Mouse (Mus musculus) urinary bladder, postnatal 10 days (tissue): ENCODE data around the gene 2310022A10Rik.
"Not testable (repeated sequence)": the region's sequence is repeated elsewhere in the genome, so short reads cannot be mapped to it uniquely, and the experiment has no call there.

ENCODE experiments used
- DNase-seq: peaks from one replicate; pipeline ENCODE4 v3.0.0; 2022; ENCODE audit warnings: low spot score

2310022A10Rik gene

DNA sequence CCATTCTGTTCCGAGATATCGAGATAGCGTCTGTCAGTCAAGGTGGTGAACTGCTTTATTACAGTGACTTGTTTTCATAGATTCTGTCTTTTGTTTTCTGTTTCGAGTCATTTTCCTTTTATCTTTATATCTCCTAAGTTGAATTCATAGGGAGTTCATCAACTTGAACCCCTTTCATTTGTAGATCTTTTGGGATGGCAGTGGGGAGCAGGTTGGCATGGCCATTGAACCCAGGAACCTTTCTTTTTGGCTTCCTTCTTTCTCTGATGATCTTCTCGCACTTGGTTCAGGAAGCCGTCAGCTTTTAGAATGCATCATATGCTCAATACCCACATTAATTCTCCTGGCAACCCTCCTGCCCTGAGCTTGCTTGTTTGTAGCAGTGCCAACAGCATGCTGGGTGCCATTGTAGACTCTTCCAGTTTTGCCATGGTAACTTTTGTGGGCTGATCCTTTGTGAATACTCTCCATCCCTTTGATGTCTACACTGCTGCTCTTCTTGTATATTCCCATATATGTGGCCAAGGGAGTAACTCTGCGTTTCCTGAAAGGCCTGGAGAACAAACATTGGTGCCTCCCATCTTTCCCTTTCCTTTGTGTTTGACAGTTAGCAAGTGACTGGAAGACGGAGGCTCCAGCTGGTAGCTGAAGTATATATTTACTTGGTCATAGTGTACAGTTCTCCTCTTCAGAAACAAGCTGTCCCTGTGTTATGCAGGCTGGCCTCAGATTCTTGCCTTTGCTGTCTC, 60.9 kb downstream of the 2310022A10Rik start:
- no peak for DNase-seq

DNA sequence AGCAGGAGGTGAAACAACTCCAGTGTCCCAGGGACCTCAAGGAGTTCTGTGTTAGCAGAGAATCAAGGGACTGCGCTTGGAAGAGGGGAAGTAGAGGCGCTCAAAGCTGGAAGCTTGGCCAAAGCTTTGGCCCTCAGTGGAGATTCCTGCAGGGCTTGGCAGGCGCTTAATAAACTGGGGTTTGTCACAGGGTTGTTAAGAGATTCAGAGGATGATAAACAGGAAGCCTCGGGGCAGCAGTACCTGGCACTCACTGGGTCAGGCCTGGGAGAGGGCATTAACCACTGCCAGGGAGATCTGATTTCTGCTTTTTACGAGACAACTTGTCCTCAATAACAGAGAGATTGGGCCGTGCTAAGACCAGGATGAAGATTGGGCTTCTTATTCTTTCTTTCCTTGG, 68.0 kb downstream of the 2310022A10Rik start:
- no peak for DNase-seq

GRCm38 (mm10) chr7:27622234-27622633, 69.2 kb downstream of the 2310022A10Rik start:
- DNase-seq = no peak

GRCm38 (mm10) chr7:27624967-27625366, 71.9 kb downstream of the 2310022A10Rik start:
- no peak for DNase-seq

DNA sequence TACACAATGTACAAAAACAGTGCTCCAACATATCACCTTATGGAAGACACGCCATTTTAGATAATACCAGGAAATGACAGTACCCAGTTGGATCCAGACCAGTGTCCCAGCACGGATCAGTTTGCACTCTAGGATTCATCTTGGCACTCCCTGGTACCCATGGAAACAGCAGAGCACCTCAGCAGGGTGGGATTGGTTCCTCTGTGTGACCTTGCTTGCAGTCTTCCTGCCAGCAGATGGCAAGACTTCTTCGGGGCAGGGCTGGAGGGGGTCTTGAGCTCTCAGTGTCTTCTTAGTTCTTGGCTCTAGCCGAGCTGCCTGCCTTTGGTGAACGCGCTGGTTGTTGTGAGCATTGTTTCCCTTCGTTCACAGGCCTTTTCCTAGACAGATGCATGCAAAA, 74.7 kb downstream of the 2310022A10Rik start:
- no peak for DNase-seq

GRCm38 (mm10) chr7:27628190-27628589, 75.2 kb downstream of the 2310022A10Rik start:
- DNase-seq = no peak

GRCm38 (mm10) chr7:27628816-27629215, 75.8 kb downstream of the 2310022A10Rik start:
- not testable (repeated sequence) for DNase-seq

- DNase-seq = no peak
Measured at GRCm38 (mm10) chr7:27631439-27631838, 78.4 kb downstream of the 2310022A10Rik start.
